Mouse (Mus musculus): Measurements from ENCODE around the gene Slc2a1. TPM values are rescaled to one million over a fixed set of nuclear protein-coding genes. Genes with fewer than 3 reads are reported as not detected.

Gene Slc2a1
- polyA plus RNA-seq, 1 experiment from 2014 or later, result 29.6 TPM

GRCm38 (mm10) chr4:119094987-119095386 is 13.5 kb upstream of the Slc2a1 start:
- Histone ChIP-seq H3K36me3 (replicated peaks; ENCODE audit: insufficient read depth, low read length) (no peaks in the 10 kb centered on the region), H3K4me1 (ENCODE audit: insufficient read depth) (0 out of 2 replicates have a peak, but pooled peaks cover 5% of the 10 kb centered on the region), H3K4me3 (ENCODE audit: low read depth, low read length) (no peak overlapping the region), H3K27me3 (ENCODE audit: insufficient read depth, low read length) (no peaks in the 10 kb centered on the region), H3K9ac (replicated peaks) (no peak overlapping the region), H3K9me3 (ENCODE audit: low read length) (no peaks in the 10 kb centered on the region), H3K27ac (ENCODE audit: low read depth) (no peak overlapping the region), H3K4me2 (ENCODE audit: low read depth, low read length) (no peak overlapping the region)
- ATAC-seq (no peak), DNase-seq (no peak)
- no peak for TF ChIP-seq CTCF (IDR thresholded peaks at IDR 0.05; ENCODE audit: low read depth)
- TF ChIP-seq EP300 (IDR thresholded peaks at IDR 0.05; ENCODE audit: low read depth), result no peak
- 57% methylated on average over 4 of the region's 4 CpGs for WGBS (ENCODE audit: insufficient replicate concordance)

GRCm38 (mm10) chr4:119096401-119096800 is 12.1 kb upstream of the Slc2a1 start:
- Histone ChIP-seq H3K27me3 (ENCODE audit: insufficient read depth, low read length) (no peaks in the 10 kb centered on the region), H3K9me3 (ENCODE audit: low read length) (no peaks in the 10 kb centered on the region), H3K4me2 (ENCODE audit: low read depth, low read length) (no peak overlapping the region), H3K9ac (replicated peaks) (no peak overlapping the region), H3K36me3 (replicated peaks; ENCODE audit: insufficient read depth, low read length) (no peaks in the 10 kb centered on the region), H3K4me3 (ENCODE audit: low read depth, low read length) (no peak overlapping the region), H3K4me1 (ENCODE audit: insufficient read depth) (0 out of 2 replicates have a peak, but pooled peaks cover 5% of the 10 kb centered on the region), H3K27ac (ENCODE audit: low read depth) (no peak overlapping the region)
- 66% methylated on average over 3 of the region's 3 CpGs for WGBS (ENCODE audit: insufficient replicate concordance)
- ATAC-seq, result no peak
- no peak for DNase-seq
- TF ChIP-seq EP300 (IDR thresholded peaks at IDR 0.05; ENCODE audit: low read depth) (no peak), CTCF (IDR thresholded peaks at IDR 0.05; ENCODE audit: low read depth) (no peak)

DNA sequence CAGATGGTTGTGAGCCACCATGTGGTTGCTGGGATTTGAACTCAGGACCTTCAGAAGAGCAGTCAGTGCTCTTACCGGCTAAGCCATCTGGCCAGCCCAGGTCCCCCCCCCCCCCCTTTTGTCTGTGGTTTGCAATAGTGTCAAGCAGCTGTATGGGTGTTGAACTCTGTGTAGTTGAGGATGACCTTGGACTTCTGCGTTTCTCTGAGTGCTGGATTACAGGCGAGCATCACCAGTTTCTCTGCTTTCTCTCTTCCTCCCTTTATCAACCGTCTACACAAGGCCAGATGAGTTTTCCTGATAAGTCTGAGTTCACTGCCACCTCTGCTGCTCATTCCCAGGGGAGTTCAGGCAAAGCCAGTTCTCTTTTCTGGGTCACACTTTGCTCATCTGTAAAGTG is 11.1 kb upstream of the Slc2a1 start:
- Histone ChIP-seq H3K27me3 (ENCODE audit: insufficient read depth, low read length) (no peaks in the 10 kb centered on the region), H3K9me3 (ENCODE audit: low read length) (no peaks in the 10 kb centered on the region), H3K4me2 (ENCODE audit: low read depth, low read length) (no peak overlapping the region), H3K36me3 (replicated peaks; ENCODE audit: insufficient read depth, low read length) (no peaks in the 10 kb centered on the region), H3K9ac (replicated peaks) (no peak overlapping the region), H3K4me1 (ENCODE audit: insufficient read depth) (0 out of 2 replicates have a peak, but pooled peaks cover 5% of the 10 kb centered on the region), H3K27ac (ENCODE audit: low read depth) (no peak overlapping the region), H3K4me3 (ENCODE audit: low read depth, low read length) (no peak overlapping the region)
- ATAC-seq (no peak), DNase-seq (no peak)
- 43% methylated on average over 4 of the region's 4 CpGs for WGBS (ENCODE audit: insufficient replicate concordance)
- TF ChIP-seq CTCF (IDR thresholded peaks at IDR 0.05; ENCODE audit: low read depth) (no peak), EP300 (IDR thresholded peaks at IDR 0.05; ENCODE audit: low read depth) (no peak)

DNA sequence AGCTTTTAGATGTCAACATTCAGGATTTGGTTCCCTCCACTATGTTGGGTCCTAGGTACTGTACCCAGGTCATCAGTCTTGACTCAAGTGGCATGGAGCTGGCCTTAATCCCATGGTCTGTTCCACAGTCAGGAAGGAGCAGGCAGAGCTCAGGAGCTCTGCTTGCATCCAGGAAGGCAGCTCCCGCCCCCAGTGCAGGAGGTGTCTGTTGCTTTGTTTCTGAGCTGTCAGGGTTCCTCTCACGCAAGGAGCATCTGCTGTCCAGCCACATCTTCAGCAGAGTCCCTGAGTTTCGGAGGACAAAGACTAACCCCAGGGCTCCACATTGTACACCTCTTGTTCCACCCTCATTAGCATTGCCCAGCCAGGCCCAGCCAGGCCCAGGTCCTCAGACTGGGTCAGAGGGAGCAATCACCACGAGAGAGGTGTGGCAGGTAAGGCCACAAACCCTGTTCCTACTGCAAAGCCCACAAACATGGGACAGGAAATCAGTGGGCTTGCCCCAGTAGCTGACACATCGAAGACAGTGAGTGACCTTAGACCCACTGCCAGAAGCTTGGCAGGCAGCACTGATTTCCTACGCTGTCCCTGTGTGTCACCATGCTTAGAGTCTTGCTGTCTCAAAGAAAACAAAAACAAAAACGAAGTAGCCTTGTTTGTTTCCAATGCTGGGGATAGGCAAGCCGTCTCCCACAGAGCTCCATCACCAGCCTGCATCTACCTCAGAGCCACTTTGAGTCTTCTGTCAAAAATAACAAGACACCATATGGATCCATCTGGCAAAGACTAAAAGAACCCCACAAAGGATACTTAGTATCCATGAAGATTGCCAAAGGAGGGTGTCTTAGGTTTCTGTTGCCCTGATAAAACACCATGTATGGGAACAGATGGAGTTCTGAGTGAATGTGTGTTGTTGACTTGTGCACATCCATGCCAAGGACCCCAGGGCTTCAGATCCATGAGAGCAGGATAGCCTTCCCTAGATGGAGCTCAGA is 10.0 kb upstream of the Slc2a1 start:
- 58% methylated on average over 8 of the region's 8 CpGs for WGBS (ENCODE audit: insufficient replicate concordance)
- H3K36me3 ChIP-seq (replicated peaks; ENCODE audit: insufficient read depth, low read length), result no peaks in the 10 kb centered on the region
- peak overlapping the region; percentile 9; the same call in 1 of the 2 replicates for H3K9ac ChIP-seq (replicated peaks)
- H3K4me3 ChIP-seq (ENCODE audit: low read depth, low read length), result no peak overlapping the region
- TF ChIP-seq EP300 (IDR thresholded peaks at IDR 0.05; ENCODE audit: low read depth) (no peak), CTCF (IDR thresholded peaks at IDR 0.05; ENCODE audit: low read depth) (no peak)
- DNase-seq, result no peak
- H3K27ac ChIP-seq (ENCODE audit: low read depth), result no peak overlapping the region
- H3K27me3 ChIP-seq (ENCODE audit: insufficient read depth, low read length), result no peaks in the 10 kb centered on the region
- no peaks in the 10 kb centered on the region for H3K9me3 ChIP-seq (ENCODE audit: low read length)
- H3K4me1 ChIP-seq (ENCODE audit: insufficient read depth), result 0 out of 2 replicates have a peak, but pooled peaks cover 5% of the 10 kb centered on the region
- no peak overlapping the region for H3K4me2 ChIP-seq (ENCODE audit: low read depth, low read length)
- ATAC-seq, result peak; percentile 54; the same call in 1 of the 2 replicates

DNA sequence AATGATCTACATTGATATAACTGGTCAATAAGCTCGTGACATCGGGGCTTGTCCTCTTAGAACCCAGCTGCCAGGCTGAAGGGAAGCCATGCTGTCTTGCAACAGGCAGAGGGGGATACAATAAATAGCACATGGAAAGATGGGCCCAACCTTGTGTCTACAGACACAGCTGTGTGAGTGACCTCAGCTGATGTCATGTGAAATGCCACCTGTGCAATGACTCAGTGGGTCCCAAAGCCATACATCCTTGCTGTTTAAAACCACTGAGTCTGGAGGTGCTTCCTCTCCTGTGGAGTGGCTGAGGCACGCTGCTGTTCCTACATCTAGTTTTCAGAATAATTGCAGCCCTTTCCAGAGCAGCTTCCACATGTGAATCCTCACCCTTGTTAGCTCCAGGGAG is 7.1 kb upstream of the Slc2a1 start:
- Histone ChIP-seq H3K4me1 (ENCODE audit: insufficient read depth) (peaks cover 19% of the 10 kb centered on the region), H3K27ac (ENCODE audit: low read depth) (no peak overlapping the region)

GRCm38 (mm10) chr4:119102350-119103126 is 6.0 kb upstream of the Slc2a1 start:
- H3K27me3 ChIP-seq (ENCODE audit: insufficient read depth, low read length), result no peaks in the 10 kb centered on the region
- H3K36me3 ChIP-seq (replicated peaks; ENCODE audit: insufficient read depth, low read length), result no peaks in the 10 kb centered on the region
- no peak for ATAC-seq
- no peak for DNase-seq
- TF ChIP-seq CTCF (IDR thresholded peaks at IDR 0.05; ENCODE audit: low read depth) (no peak), EP300 (IDR thresholded peaks at IDR 0.05; ENCODE audit: low read depth) (no peak)
- H3K4me1 ChIP-seq (ENCODE audit: insufficient read depth), result peaks cover 20% of the 10 kb centered on the region
- no peak overlapping the region for H3K4me2 ChIP-seq (ENCODE audit: low read depth, low read length)
- H3K9ac ChIP-seq (replicated peaks), result no peak overlapping the region
- H3K27ac ChIP-seq (ENCODE audit: low read depth), result no peak overlapping the region
- WGBS (ENCODE audit: insufficient replicate concordance), result 73% methylated on average over 7 of the region's 7 CpGs
- no peaks in the 10 kb centered on the region for H3K9me3 ChIP-seq (ENCODE audit: low read length)
- no peak overlapping the region for H3K4me3 ChIP-seq (ENCODE audit: low read depth, low read length)

More for the DNA sequence above, 7.1 kb upstream of the Slc2a1 start:
- TF ChIP-seq CTCF (IDR thresholded peaks at IDR 0.05; ENCODE audit: low read depth) (no peak), EP300 (IDR thresholded peaks at IDR 0.05; ENCODE audit: low read depth) (no peak)
- Histone ChIP-seq H3K4me3 (ENCODE audit: low read depth, low read length) (no peak overlapping the region), H3K9me3 (ENCODE audit: low read length) (no peaks in the 10 kb centered on the region), H3K27me3 (ENCODE audit: insufficient read depth, low read length) (no peaks in the 10 kb centered on the region), H3K36me3 (replicated peaks; ENCODE audit: insufficient read depth, low read length) (no peaks in the 10 kb centered on the region), H3K4me2 (ENCODE audit: low read depth, low read length) (no peak overlapping the region), H3K9ac (replicated peaks) (no peak overlapping the region)
- 81% methylated on average over 3 of the region's 3 CpGs for WGBS (ENCODE audit: insufficient replicate concordance)
- ATAC-seq (no peak), DNase-seq (no peak)

All from liver, postnatal 0 days (tissue).